Mouse (Mus musculus): Measurements from ENCODE around the gene Nsun2. TPM values are rescaled to one million over a fixed set of nuclear protein-coding genes. Genes with fewer than 3 reads are reported as not detected.

Gene Nsun2
- total RNA-seq (2014; rRNA removed): 34.9 and 37.6 TPM in 2 replicates
- polyA plus RNA-seq (2015; fragmentation: Nextera tagmentation; extraction: Ambion mirVana): 61.5 and 62.1 TPM in 2 replicates

GRCm38 (mm10) chr13:69533405-69534333 is at the start of gene Nsun2:
Gene Nsun2, plus strand, starts transcription at chr13:69533746.
- peak within 1 kb of the TSS; percentile 76 for H3K4me3 ChIP-seq (ENCODE audit: low read length)
- 0% methylated on average over 72 of the region's 155 CpGs for WGBS
- no peaks in the 10 kb centered on the region for H3K27me3 ChIP-seq (ENCODE audit: insufficient read depth, low read length)
- H3K4me2 ChIP-seq (ENCODE audit: low read depth, low read length): peak within 1 kb of the TSS; percentile 96
- H3K36me3 ChIP-seq (ENCODE audit: insufficient read depth, low read length): no peaks in the 10 kb centered on the region
- H3K9me3 ChIP-seq (ENCODE audit: low read length): no peaks in the 10 kb centered on the region
- H3K9ac ChIP-seq (replicated peaks; ENCODE audit: low read length): peak within 1 kb of the TSS; percentile 82
- peaks cover 32% of the 10 kb centered on the region for H3K4me1 ChIP-seq (ENCODE audit: insufficient read depth, low read length)
- peak within 1 kb of the TSS; percentile 94 for H3K27ac ChIP-seq
- peak; percentile 71 for DNase-seq (ENCODE audit: low spot score)
- ATAC-seq: peak; percentile 11; the same call in 1 of the 2 replicates
- no peak for TF ChIP-seq CTCF (IDR thresholded peaks at IDR 0.05; ENCODE audit: low read depth)

GRCm38 (mm10) chr13:69485326-69485725 is 48.2 kb upstream of the Nsun2 start:
- DNase-seq (ENCODE audit: low spot score): peak; percentile 81
- Histone ChIP-seq H3K4me3 (ENCODE audit: low read length) (no peak overlapping the region), H3K27me3 (ENCODE audit: insufficient read depth, low read length) (peaks cover 7% of the 10 kb centered on the region; the same call in 1 of the 2 replicates), H3K9me3 (ENCODE audit: low read length) (no peaks in the 10 kb centered on the region), H3K36me3 (ENCODE audit: insufficient read depth, low read length) (no peaks in the 10 kb centered on the region), H3K27ac (no peak overlapping the region), H3K4me2 (ENCODE audit: low read depth, low read length) (no peak overlapping the region), H3K4me1 (ENCODE audit: insufficient read depth, low read length) (peaks cover 15% of the 10 kb centered on the region), H3K9ac (replicated peaks; ENCODE audit: low read length) (no peak overlapping the region)
- ATAC-seq: 0 out of 2 replicates have a peak, but pooled peaks have one; percentile 41
- peak; percentile 85 for TF ChIP-seq CTCF (IDR thresholded peaks at IDR 0.05; ENCODE audit: low read depth)
- WGBS: 15% methylated on average over 6 of the region's 6 CpGs

- Histone ChIP-seq H3K4me3 (ENCODE audit: low read length) (no peak overlapping the region), H3K27ac (no peak overlapping the region), H3K9ac (replicated peaks; ENCODE audit: low read length) (no peak overlapping the region), H3K4me1 (ENCODE audit: insufficient read depth, low read length) (peaks cover 14% of the 10 kb centered on the region), H3K4me2 (ENCODE audit: low read depth, low read length) (no peak overlapping the region), H3K9me3 (ENCODE audit: low read length) (no peaks in the 10 kb centered on the region), H3K27me3 (ENCODE audit: insufficient read depth, low read length) (peaks cover 7% of the 10 kb centered on the region; the same call in 1 of the 2 replicates), H3K36me3 (ENCODE audit: insufficient read depth, low read length) (no peaks in the 10 kb centered on the region)
- DNase-seq (ENCODE audit: low spot score): no peak
- WGBS: 73% methylated on average over 7 of the region's 7 CpGs
- TF ChIP-seq CTCF (IDR thresholded peaks at IDR 0.05; ENCODE audit: low read depth): no peak
- ATAC-seq: no peak
These were observed 47.7 kb upstream of the Nsun2 start for GRCm38 (mm10) chr13:69485833-69486232.

- H3K27me3 ChIP-seq (ENCODE audit: insufficient read depth, low read length): peaks cover 7% of the 10 kb centered on the region; the same call in 1 of the 2 replicates
- H3K27ac ChIP-seq: no peak overlapping the region
- TF ChIP-seq CTCF (IDR thresholded peaks at IDR 0.05; ENCODE audit: low read depth): no peak
- ATAC-seq: no peak
- no peak overlapping the region for H3K4me3 ChIP-seq (ENCODE audit: low read length)
- no peaks in the 10 kb centered on the region for H3K36me3 ChIP-seq (ENCODE audit: insufficient read depth, low read length)
- H3K4me1 ChIP-seq (ENCODE audit: insufficient read depth, low read length): 0 out of 2 replicates have a peak, but pooled peaks cover 4% of the 10 kb centered on the region
- 84% methylated on average over 7 of the region's 7 CpGs for WGBS
- no peaks in the 10 kb centered on the region for H3K9me3 ChIP-seq (ENCODE audit: low read length)
- no peak for DNase-seq (ENCODE audit: low spot score)
- H3K9ac ChIP-seq (replicated peaks; ENCODE audit: low read length): no peak overlapping the region
- no peak overlapping the region for H3K4me2 ChIP-seq (ENCODE audit: low read depth, low read length)
These were observed 46.4 kb upstream of the Nsun2 start for GRCm38 (mm10) chr13:69487108-69487507.

- Histone ChIP-seq H3K9me3 (ENCODE audit: low read length) (no peaks in the 10 kb centered on the region), H3K4me1 (ENCODE audit: insufficient read depth, low read length) (0 out of 2 replicates have a peak, but pooled peaks cover 4% of the 10 kb centered on the region), H3K27ac (no peak overlapping the region), H3K36me3 (ENCODE audit: insufficient read depth, low read length) (no peaks in the 10 kb centered on the region), H3K27me3 (ENCODE audit: insufficient read depth, low read length) (peaks cover 7% of the 10 kb centered on the region; the same call in 1 of the 2 replicates), H3K9ac (replicated peaks; ENCODE audit: low read length) (no peak overlapping the region; the same call in 1 of the 2 replicates), H3K4me2 (ENCODE audit: low read depth, low read length) (peak overlapping the region; percentile 57), H3K4me3 (ENCODE audit: low read length) (peak overlapping the region; percentile 28)
- no peak for TF ChIP-seq CTCF (IDR thresholded peaks at IDR 0.05; ENCODE audit: low read depth)
- DNase-seq (ENCODE audit: low spot score) (peak; percentile 17), ATAC-seq (peak; percentile 19; the same call in 1 of the 2 replicates)
- WGBS: 2% methylated on average over 26 of the region's 26 CpGs
These were observed 45.8 kb upstream of the Nsun2 start for GRCm38 (mm10) chr13:69487611-69488275.

- DNase-seq (ENCODE audit: low spot score) (no peak), ATAC-seq (no peak)
- 38% methylated on average over 13 of the region's 13 CpGs for WGBS
- Histone ChIP-seq H3K4me3 (ENCODE audit: low read length) (no peak overlapping the region), H3K27ac (no peak overlapping the region), H3K4me1 (ENCODE audit: insufficient read depth, low read length) (0 out of 2 replicates have a peak, but pooled peaks cover 4% of the 10 kb centered on the region), H3K9ac (replicated peaks; ENCODE audit: low read length) (no peak overlapping the region), H3K27me3 (ENCODE audit: insufficient read depth, low read length) (peaks cover 7% of the 10 kb centered on the region; the same call in 1 of the 2 replicates), H3K9me3 (ENCODE audit: low read length) (no peaks in the 10 kb centered on the region), H3K36me3 (ENCODE audit: insufficient read depth, low read length) (no peaks in the 10 kb centered on the region), H3K4me2 (ENCODE audit: low read depth, low read length) (peak overlapping the region; percentile 57; the same call in 1 of the 2 replicates)
- TF ChIP-seq CTCF (IDR thresholded peaks at IDR 0.05; ENCODE audit: low read depth): peak; percentile 31; the same call in 1 of the 2 replicates
These were observed 44.8 kb upstream of the Nsun2 start for GRCm38 (mm10) chr13:69488565-69489255.

Data from hindbrain, postnatal 0 days (tissue).